Mouse (Mus musculus): Measurements from ENCODE around the gene Klf1.

GRCm38 (mm10) chr8:84888280-84888679 is 13.4 kb upstream of the Klf1 start:
- TF ChIP-seq POLR2A (IDR thresholded peaks at IDR 0.05; ENCODE audit: borderline replicate concordance, extremely low read depth, insufficient read depth, insufficient read length, poor library complexity, severe bottlenecking) (no peak), CTCF (IDR thresholded peaks at IDR 0.05; ENCODE audit: borderline replicate concordance, extremely low read depth, insufficient read depth, insufficient read length) (no peak)

Data from brain, embryonic 14.5 days (tissue).